Mouse (Mus musculus): Measurements from ENCODE around the gene Vim. TPM values are rescaled to one million over a fixed set of nuclear protein-coding genes. Genes with fewer than 3 reads are reported as not detected.

Gene Vim
- 469 and 517 TPM in 2 replicates for polyA plus RNA-seq (2015; fragmentation: Nextera tagmentation; extraction: Ambion mirVana)

- Histone ChIP-seq H3K4me2 (peak within 1 kb of the TSS; percentile 85), H3K9me3 (no peaks in the 10 kb centered on the region), H3K4me1 (replicated peaks) (peaks cover 39% of the 10 kb centered on the region), H3K27ac (replicated peaks) (peak within 1 kb of the TSS; percentile 90), H3K9ac (peak within 1 kb of the TSS; percentile 61), H3K4me3 (peak within 1 kb of the TSS; percentile 57), H3K36me3 (0 out of 2 replicates have a peak, but pooled peaks cover 2% of the 10 kb centered on the region), H3K27me3 (no peaks in the 10 kb centered on the region)
- ATAC-seq (ENCODE audit: low FRiP score, low read depth) = peak; percentile 90
- 0% methylated on average over 26 of the region's 26 CpGs for WGBS
Measured at GRCm38 (mm10) chr2:13573408-13574065, at the start of gene Vim. TSS of gene Vim (plus strand) at chr2:13573927.

- Histone ChIP-seq H3K4me1 (replicated peaks) (0 out of 2 replicates have a peak, but pooled peaks cover 5% of the 10 kb centered on the region), H3K4me3 (no peak overlapping the region), H3K27me3 (no peaks in the 10 kb centered on the region), H3K36me3 (no peaks in the 10 kb centered on the region), H3K27ac (replicated peaks) (no peak overlapping the region), H3K9ac (no peak overlapping the region), H3K9me3 (no peaks in the 10 kb centered on the region), H3K4me2 (no peak overlapping the region)
- WGBS = 89% methylated on average over 2 of the region's 2 CpGs
- ATAC-seq (ENCODE audit: low FRiP score, low read depth) = no peak
Measured at GRCm38 (mm10) chr2:13526205-13526604, 47.5 kb upstream of the Vim start.

GRCm38 (mm10) chr2:13527125-13527524 lies 46.6 kb upstream of the Vim start:
- Histone ChIP-seq H3K27ac (replicated peaks) (no peak overlapping the region), H3K4me1 (replicated peaks) (0 out of 2 replicates have a peak, but pooled peaks cover 5% of the 10 kb centered on the region), H3K9me3 (no peaks in the 10 kb centered on the region), H3K4me3 (no peak overlapping the region), H3K36me3 (no peaks in the 10 kb centered on the region), H3K9ac (no peak overlapping the region), H3K4me2 (no peak overlapping the region), H3K27me3 (no peaks in the 10 kb centered on the region)
- ATAC-seq (ENCODE audit: low FRiP score, low read depth) = no peak
- 32% methylated on average over 2 of the region's 2 CpGs for WGBS

- ATAC-seq (ENCODE audit: low FRiP score, low read depth) = no peak
- Histone ChIP-seq H3K36me3 (no peaks in the 10 kb centered on the region), H3K27ac (replicated peaks) (no peak overlapping the region), H3K4me1 (replicated peaks) (0 out of 2 replicates have a peak, but pooled peaks cover 5% of the 10 kb centered on the region), H3K9ac (no peak overlapping the region), H3K4me3 (no peak overlapping the region), H3K4me2 (no peak overlapping the region), H3K9me3 (no peaks in the 10 kb centered on the region), H3K27me3 (no peaks in the 10 kb centered on the region)
- WGBS = 53% methylated on average over 4 of the region's 4 CpGs
Measured at GRCm38 (mm10) chr2:13527531-13527930, 46.2 kb upstream of the Vim start.

- Histone ChIP-seq H3K9ac (no peak overlapping the region), H3K4me2 (no peak overlapping the region), H3K36me3 (no peaks in the 10 kb centered on the region), H3K4me3 (no peak overlapping the region), H3K9me3 (no peaks in the 10 kb centered on the region), H3K27ac (replicated peaks) (no peak overlapping the region), H3K4me1 (replicated peaks) (0 out of 2 replicates have a peak, but pooled peaks cover 5% of the 10 kb centered on the region), H3K27me3 (no peaks in the 10 kb centered on the region)
- 94% methylated on average over 3 of the region's 3 CpGs for WGBS
- ATAC-seq (ENCODE audit: low FRiP score, low read depth) = peak; percentile 23; the same call in 1 of the 2 replicates
Measured at GRCm38 (mm10) chr2:13529253-13529933, 44.3 kb upstream of the Vim start.

GRCm38 (mm10) chr2:13530639-13531038 lies 43.1 kb upstream of the Vim start:
- Histone ChIP-seq H3K27ac (replicated peaks) (no peak overlapping the region), H3K36me3 (no peaks in the 10 kb centered on the region), H3K27me3 (no peaks in the 10 kb centered on the region), H3K9ac (no peak overlapping the region), H3K4me2 (no peak overlapping the region), H3K9me3 (no peaks in the 10 kb centered on the region), H3K4me3 (no peak overlapping the region), H3K4me1 (replicated peaks) (0 out of 2 replicates have a peak, but pooled peaks cover 5% of the 10 kb centered on the region)
- 93% methylated on average over 6 of the region's 6 CpGs for WGBS
- no peak for ATAC-seq (ENCODE audit: low FRiP score, low read depth)

- Histone ChIP-seq H3K4me3 (no peak overlapping the region), H3K27me3 (no peaks in the 10 kb centered on the region), H3K27ac (replicated peaks) (no peak overlapping the region), H3K4me2 (no peak overlapping the region), H3K9me3 (no peaks in the 10 kb centered on the region), H3K36me3 (no peaks in the 10 kb centered on the region), H3K4me1 (replicated peaks) (no peaks in the 10 kb centered on the region), H3K9ac (no peak overlapping the region)
- no peak for ATAC-seq (ENCODE audit: low FRiP score, low read depth)
Measured at GRCm38 (mm10) chr2:13536747-13537146, 37.0 kb upstream of the Vim start.

- Histone ChIP-seq H3K4me1 (replicated peaks) (no peaks in the 10 kb centered on the region), H3K27me3 (no peaks in the 10 kb centered on the region), H3K4me3 (no peak overlapping the region), H3K36me3 (no peaks in the 10 kb centered on the region), H3K27ac (replicated peaks) (no peak overlapping the region), H3K9ac (no peak overlapping the region), H3K9me3 (no peaks in the 10 kb centered on the region), H3K4me2 (no peak overlapping the region)
- 7% methylated on average over 2 of the region's 2 CpGs for WGBS
- no peak for ATAC-seq (ENCODE audit: low FRiP score, low read depth)
Measured at GRCm38 (mm10) chr2:13537733-13538132, 36.0 kb upstream of the Vim start.

GRCm38 (mm10) chr2:13538258-13538657 lies 35.5 kb upstream of the Vim start:
- Histone ChIP-seq H3K4me2 (no peak overlapping the region), H3K27ac (replicated peaks) (no peak overlapping the region), H3K9me3 (no peaks in the 10 kb centered on the region), H3K27me3 (no peaks in the 10 kb centered on the region), H3K36me3 (no peaks in the 10 kb centered on the region), H3K4me3 (no peak overlapping the region), H3K9ac (no peak overlapping the region), H3K4me1 (replicated peaks) (no peaks in the 10 kb centered on the region)
- WGBS = 58% methylated on average over 2 of the region's 2 CpGs
- ATAC-seq (ENCODE audit: low FRiP score, low read depth) = no peak

- no peaks in the 10 kb centered on the region for H3K27me3 ChIP-seq
- H3K9ac ChIP-seq = no peak overlapping the region
- no peak overlapping the region for H3K4me2 ChIP-seq
- peaks cover 3% of the 10 kb centered on the region; the same call in 1 of the 2 replicates for H3K4me1 ChIP-seq (replicated peaks)
- H3K4me3 ChIP-seq = no peak overlapping the region
- no peaks in the 10 kb centered on the region for H3K9me3 ChIP-seq
- ATAC-seq (ENCODE audit: low FRiP score, low read depth) = no peak
- no peaks in the 10 kb centered on the region for H3K36me3 ChIP-seq
- no peak overlapping the region for H3K27ac ChIP-seq (replicated peaks)
- WGBS = 83% methylated on average over 6 of the region's 6 CpGs
Measured at GRCm38 (mm10) chr2:13538704-13539377, 34.9 kb upstream of the Vim start.

GRCm38 (mm10) chr2:13539860-13540259 lies 33.9 kb upstream of the Vim start:
- no peak overlapping the region for H3K9ac ChIP-seq
- ATAC-seq (ENCODE audit: low FRiP score, low read depth) = no peak
- no peak overlapping the region for H3K27ac ChIP-seq (replicated peaks)
- H3K4me2 ChIP-seq = no peak overlapping the region
- H3K36me3 ChIP-seq = no peaks in the 10 kb centered on the region
- WGBS = 89% methylated on average over 1 of the region's 1 CpGs
- peaks cover 9% of the 10 kb centered on the region for H3K4me1 ChIP-seq (replicated peaks)
- no peaks in the 10 kb centered on the region for H3K9me3 ChIP-seq
- no peaks in the 10 kb centered on the region for H3K27me3 ChIP-seq
- H3K4me3 ChIP-seq = no peak overlapping the region

GRCm38 (mm10) chr2:13543519-13544124 lies 30.1 kb upstream of the Vim start:
- Histone ChIP-seq H3K9me3 (no peaks in the 10 kb centered on the region), H3K4me2 (peak overlapping the region; percentile 78), H3K4me3 (peak overlapping the region; percentile 71), H3K9ac (peak overlapping the region; percentile 84), H3K27ac (replicated peaks) (peak overlapping the region; percentile 90), H3K4me1 (replicated peaks) (peaks cover 12% of the 10 kb centered on the region), H3K36me3 (no peaks in the 10 kb centered on the region), H3K27me3 (no peaks in the 10 kb centered on the region)
- 42% methylated on average over 8 of the region's 8 CpGs for WGBS
- ATAC-seq (ENCODE audit: low FRiP score, low read depth) = peak; percentile 23; the same call in 1 of the 2 replicates
